Mouse (Mus musculus) forebrain, embryonic 14.5 days (tissue): ENCODE results near the gene Abcb6. TPM values are rescaled to one million over a fixed set of nuclear protein-coding genes. Genes with fewer than 3 reads are reported as not detected.

Source experiments
- ATAC-seq: fragments of 200-750 bp; cut with Nextera tagmentation; 2 replicates; pipeline ENCODE4 v1.8.0; 2017; ENCODE audit warnings: mild to moderate bottlenecking, moderate library complexity
- DNase-seq: peaks from one replicate; pipeline ENCODE4 v3.0.0-alpha.2; 2015; ENCODE audit warnings: low spot score
- H3K27ac ChIP-seq: fragments of 300-500 bp; sonication (generic); 2 replicates; pipeline ENCODE4 v1.5.1; 2014; ENCODE audit warnings: low read depth, mild to moderate bottlenecking, control low read depth, low read length, moderate library complexity
- H3K27me3 ChIP-seq: fragments of 300-500 bp; sonication (generic); replicated peaks from 2 replicates; pipeline ENCODE4 v1.6.1; 2014; ENCODE audit warnings: low read length, control low read depth, mixed read lengths; ENCODE audit not compliant: control insufficient read depth, insufficient read depth
- H3K36me3 ChIP-seq: fragments of 300-500 bp; sonication (generic); 2 replicates; pipeline ENCODE4 v1.6.1; 2014; ENCODE audit warnings: low read length, control low read depth; ENCODE audit not compliant: control insufficient read depth, insufficient read depth
- H3K4me1 ChIP-seq: fragments of 300-500 bp; sonication (generic); 2 replicates; pipeline ENCODE4 v1.6.1; 2014; ENCODE audit warnings: antibody characterized with exemption, low read length, control low read depth; ENCODE audit not compliant: control insufficient read depth, insufficient read depth
- H3K4me2 ChIP-seq: fragments of 300-500 bp; sonication (generic); 2 replicates; pipeline ENCODE4 v1.6.1; 2014; ENCODE audit warnings: mild to moderate bottlenecking, control low read depth, low read length
- H3K4me3 ChIP-seq: fragments of 300-500 bp; sonication (generic); 2 replicates; pipeline ENCODE4 v1.5.1; 2014; ENCODE audit warnings: low read depth, low read length, control low read depth
- H3K9ac ChIP-seq: fragments of 300-500 bp; sonication (generic); 2 replicates; pipeline ENCODE4 v1.6.1; 2014; ENCODE audit warnings: mild to moderate bottlenecking, low read length, control low read depth, moderate library complexity
- H3K9me3 ChIP-seq: fragments of 300-500 bp; sonication (generic); replicated peaks from 2 replicates; pipeline ENCODE4 v1.6.1; 2016; ENCODE audit warnings: low read length, control low read depth, mixed read lengths; ENCODE audit not compliant: control insufficient read depth
- WGBS: fragments of 180-500 bp; shearing (Covaris S2); extraction: QIAGEN DNeasy Blood & Tissue Kit; methylation state at CpG from one replicate; pipeline ENCODE4 v1.1.7; 2014; 5-methylcytosine and 5-hydroxymethylcytosine counted together
- microRNA-seq: library from miRNA; unstranded; fragments of <30 nt; microRNA quantifications from one replicate; pipeline ENCODE4, GENCODE M21; 2016
- polyA plus RNA-seq: library from polyadenylated mRNA; unstranded; fragments of >200 nt; fragmentation: Nextera tagmentation; extraction: Ambion mirVana; gene quantifications from 2 replicates; pipeline ENCODE4 v1.2.1, GENCODE M21; 2014

Abcb6 gene
- polyA plus RNA-seq, 1 experiment from 2014 or later = 26.2 TPM

GRCm38 (mm10) chr1:75128641-75129040, 51.6 kb downstream of the Abcb6 start:
- DNase-seq (no peak), ATAC-seq (no peak)
- Histone ChIP-seq H3K9me3 (no peaks in the 10 kb centered on the region), H3K9ac (no peak overlapping the region), H3K4me3 (no peak overlapping the region), H3K27me3 (no peaks in the 10 kb centered on the region), H3K4me2 (no peak overlapping the region), H3K27ac (no peak overlapping the region), H3K4me1 (0 out of 2 replicates have a peak, but pooled peaks cover 3% of the 10 kb centered on the region), H3K36me3 (no peaks in the 10 kb centered on the region)
- WGBS = 77% methylated on average over 3 of the region's 3 CpGs

- Histone ChIP-seq H3K27me3 (no peaks in the 10 kb centered on the region), H3K9me3 (no peaks in the 10 kb centered on the region), H3K4me3 (peak overlapping the region; percentile 43), H3K9ac (peak overlapping the region; percentile 59; the same call in 1 of the 2 replicates), H3K4me1 (0 out of 2 replicates have a peak, but pooled peaks cover 3% of the 10 kb centered on the region), H3K36me3 (no peaks in the 10 kb centered on the region), H3K4me2 (peak overlapping the region; percentile 43), H3K27ac (no peak overlapping the region)
- DNase-seq (no peak), ATAC-seq (no peak)
- WGBS = 36% methylated on average over 5 of the region's 5 CpGs
Observed at GRCm38 (mm10) chr1:75125418-75125817, 54.8 kb downstream of the Abcb6 start.

- DNase-seq (peak; percentile 97), ATAC-seq (peak; percentile 96)
- 0 out of 2 replicates have a peak, but pooled peaks cover 3% of the 10 kb centered on the region for H3K4me1 ChIP-seq
- H3K36me3 ChIP-seq = no peaks in the 10 kb centered on the region
- H3K9me3 ChIP-seq = no peaks in the 10 kb centered on the region
- WGBS = 2% methylated on average over 56 of the region's 56 CpGs
- peak within 1 kb of the TSS; percentile 43 for H3K4me2 ChIP-seq
- H3K9ac ChIP-seq = peak within 1 kb of the TSS; percentile 59
- peak within 1 kb of the TSS; percentile 43 for H3K4me3 ChIP-seq
- peak within 1 kb of the TSS; percentile 75 for H3K27ac ChIP-seq
- no peaks in the 10 kb centered on the region for H3K27me3 ChIP-seq
Observed at GRCm38 (mm10) chr1:75124346-75125321, 55.6 kb downstream of the Abcb6 start, which contains the start of gene Nhej1. Gene Nhej1, minus strand, starts transcription at chr1:75125200.

GRCm38 (mm10) chr1:75122211-75122610, 58.0 kb downstream of the Abcb6 start:
- Histone ChIP-seq H3K27ac (no peak overlapping the region), H3K4me1 (0 out of 2 replicates have a peak, but pooled peaks cover 3% of the 10 kb centered on the region), H3K4me2 (no peak overlapping the region), H3K4me3 (no peak overlapping the region), H3K36me3 (no peaks in the 10 kb centered on the region), H3K27me3 (no peaks in the 10 kb centered on the region), H3K9ac (no peak overlapping the region), H3K9me3 (no peaks in the 10 kb centered on the region)
- DNase-seq (no peak), ATAC-seq (no peak)
- 82% methylated on average over 3 of the region's 3 CpGs for WGBS

Small RNA genes lying within 50 kb of the gene (microRNA-seq; reads per million reads assigned to microRNA genes)
- not detected for gene Gm27943

Other genes starting within 250 kb of the Abcb6 start
- 0.29 and 0.68 TPM in 2 replicates for gene Cfap65, start 244.8 kb downstream of the Abcb6 start, polyA plus RNA-seq
- gene Ihh, start 228.7 kb downstream of the Abcb6 start, polyA plus RNA-seq = 0.09 and 0.20 TPM in 2 replicates
- 7.9 and 8.8 TPM in 2 replicates for gene Nhej1, start 55.2 kb downstream of the Abcb6 start, polyA plus RNA-seq
- not detected in 2 replicates for gene Slc23a3, start 46.5 kb downstream of the Abcb6 start, polyA plus RNA-seq
- gene Cnppd1, start 37.7 kb downstream of the Abcb6 start, polyA plus RNA-seq = 40.4 and 53.6 TPM in 2 replicates
- gene Retreg2, start 37.6 kb downstream of the Abcb6 start, polyA plus RNA-seq = 85.6 and 95.6 TPM in 2 replicates
- 41.2 and 46.8 TPM in 2 replicates for gene Zfand2b, start 11.7 kb downstream of the Abcb6 start, polyA plus RNA-seq
- gene Ankzf1, start 11.8 kb upstream of the Abcb6 start, polyA plus RNA-seq = 16.3 and 16.9 TPM in 2 replicates
- 25.5 and 34.1 TPM in 2 replicates for gene Atg9a, start 11.8 kb upstream of the Abcb6 start, polyA plus RNA-seq
- gene Glb1l, start 30.4 kb upstream of the Abcb6 start, polyA plus RNA-seq = 13.0 and 14.3 TPM in 2 replicates
- gene Stk16, start 30.4 kb upstream of the Abcb6 start, polyA plus RNA-seq = 116 and 130 TPM in 2 replicates
- gene Tuba4a, start 39.5 kb upstream of the Abcb6 start, polyA plus RNA-seq = 14.3 and 21.3 TPM in 2 replicates
- not detected in 2 replicates for gene A630095N17Rik, start 51.7 kb upstream of the Abcb6 start, polyA plus RNA-seq
- gene Dnajb2, start 56.0 kb upstream of the Abcb6 start, polyA plus RNA-seq = 21.5 and 24.3 TPM in 2 replicates
- 5.1 and 8.0 TPM in 2 replicates for gene Ptprn, start 84.1 kb upstream of the Abcb6 start, polyA plus RNA-seq
- 62.4 and 68.1 TPM in 2 replicates for gene Resp18, start 98.0 kb upstream of the Abcb6 start, polyA plus RNA-seq
- 160 and 178 TPM in 2 replicates for gene Dnpep, start 137.6 kb upstream of the Abcb6 start, polyA plus RNA-seq
- gene Des, start 179.9 kb upstream of the Abcb6 start, polyA plus RNA-seq = 1.3 and 1.4 TPM in 2 replicates
- gene Speg, start 194.9 kb upstream of the Abcb6 start, polyA plus RNA-seq = 8.3 and 8.8 TPM in 2 replicates